Mouse (Mus musculus): ENCODE data around the gene Lhfp.
A peak's percentile ranks its signal among the peaks of the same experiment; 100 is the strongest.
"Not testable (repeated sequence)": the region's sequence is repeated elsewhere in the genome, so short reads cannot be mapped to it uniquely, and the experiment has no call there.

Gene Lhfp

DNA sequence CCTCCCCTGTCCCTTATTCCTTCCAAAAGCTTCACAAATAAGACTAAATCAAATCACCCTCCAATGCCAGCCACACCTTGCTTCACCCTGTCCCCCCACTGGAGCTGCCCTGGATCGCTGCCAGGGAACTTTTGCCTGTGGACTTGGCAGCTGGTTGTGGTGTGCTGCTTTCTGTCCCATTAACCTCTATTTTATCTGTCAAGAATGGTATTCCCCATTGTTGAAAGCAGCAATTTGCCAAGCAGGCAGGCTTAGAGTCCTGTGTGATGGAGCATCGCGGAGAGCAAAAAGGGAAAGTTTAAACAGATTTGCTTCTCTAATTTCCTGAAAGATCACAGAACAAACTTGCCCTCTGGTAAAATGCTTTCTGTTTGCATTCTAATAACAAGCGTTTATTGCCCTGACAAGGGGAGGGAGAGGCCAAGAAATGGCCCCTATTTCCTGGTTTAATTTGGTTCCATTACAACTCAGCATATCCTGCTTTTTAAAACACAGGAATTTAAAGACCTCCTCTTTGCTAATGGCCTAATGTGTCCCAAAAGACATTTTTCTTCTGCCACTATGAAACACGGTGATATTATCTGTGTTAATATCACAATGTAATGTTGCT is 212.0 kb downstream of the Lhfp start:
- no peak for DNase-seq (ENCODE audit: low read depth, low spot score)

DNA sequence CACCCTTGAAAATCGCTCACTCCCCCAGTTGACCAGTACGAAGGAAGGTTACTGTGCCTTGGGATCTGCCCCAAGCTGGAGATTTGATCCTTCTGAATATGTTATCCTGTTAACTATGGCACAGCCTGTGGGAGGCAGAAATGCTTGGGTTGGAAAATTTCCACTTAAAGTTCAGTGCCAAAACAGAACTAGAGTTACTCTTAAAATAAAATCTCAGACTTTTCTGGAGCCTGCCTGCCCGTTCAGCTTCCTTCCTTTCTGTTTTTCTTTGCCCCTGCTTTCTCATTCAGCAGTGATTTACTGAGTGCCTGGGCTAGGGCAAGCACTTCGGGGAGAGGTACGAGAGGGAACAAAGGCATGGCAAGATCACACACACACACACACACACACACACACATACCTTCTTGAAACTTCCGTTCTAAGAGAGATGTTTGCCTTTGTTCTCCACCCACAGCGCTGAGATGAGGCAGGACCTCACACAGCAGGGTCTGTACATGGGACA is 217.4 kb downstream of the Lhfp start:
- DNase-seq (ENCODE audit: low read depth, low spot score), result no peak

DNA sequence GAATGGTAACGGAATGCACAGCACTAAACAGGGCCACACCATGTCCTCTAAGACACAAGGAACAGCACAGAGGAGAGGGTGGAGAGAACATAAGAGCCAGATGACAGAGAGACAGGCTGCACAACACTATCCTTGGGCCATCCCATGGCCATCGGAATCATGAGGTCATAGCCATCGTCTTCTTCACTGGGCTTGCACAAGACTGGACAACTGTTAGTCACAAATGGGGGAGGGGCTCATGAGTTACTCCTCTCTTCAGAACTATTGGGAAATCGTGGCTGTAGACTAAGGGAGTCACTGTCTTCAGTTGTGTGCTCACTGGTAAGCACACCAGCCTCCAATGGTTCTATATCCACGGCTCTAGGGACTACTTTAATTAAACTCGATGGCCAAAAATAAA is 224.8 kb downstream of the Lhfp start:
- DNase-seq (ENCODE audit: low read depth, low spot score), result no peak

DNA sequence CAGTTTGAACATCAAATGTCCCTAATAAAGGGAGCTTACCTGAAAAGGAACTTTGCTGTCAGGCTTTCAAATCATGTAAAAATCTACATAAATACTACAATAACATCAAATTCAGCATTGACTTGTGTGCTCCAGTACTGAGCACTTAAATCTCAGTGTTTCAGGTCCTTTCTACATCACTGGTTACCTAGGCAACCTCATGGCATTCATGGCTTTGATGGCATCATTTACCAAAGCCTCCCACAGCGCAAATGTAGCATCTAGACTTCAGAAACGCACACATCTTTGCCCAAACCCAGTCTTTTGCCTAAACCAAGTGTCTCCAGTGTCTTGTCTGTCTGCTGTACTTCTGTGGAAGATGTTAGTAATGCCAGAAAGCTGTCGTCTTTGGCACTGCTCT is 225.7 kb downstream of the Lhfp start:
- DNase-seq (ENCODE audit: low read depth, low spot score), result no peak

DNA sequence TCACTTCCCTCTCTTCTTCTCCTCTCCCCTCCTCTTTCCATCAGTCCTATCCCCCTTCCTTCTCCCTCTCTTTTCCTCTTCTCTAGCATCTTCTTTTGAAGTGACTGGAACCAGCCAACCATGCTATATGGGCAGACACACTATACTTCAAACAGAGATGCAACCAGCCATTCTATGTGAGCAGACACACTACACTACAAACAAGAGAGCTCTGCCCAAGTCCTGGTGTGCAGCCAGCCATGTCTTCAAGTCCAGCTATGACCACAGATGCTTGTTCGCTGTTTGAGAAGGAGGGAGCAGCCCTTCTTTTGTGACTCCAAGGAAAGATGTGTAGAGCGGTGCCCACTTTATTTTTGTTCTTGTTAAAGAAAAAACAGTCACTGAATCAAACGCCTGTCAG is 231.9 kb downstream of the Lhfp start:
- no peak for DNase-seq (ENCODE audit: low read depth, low spot score)

DNA sequence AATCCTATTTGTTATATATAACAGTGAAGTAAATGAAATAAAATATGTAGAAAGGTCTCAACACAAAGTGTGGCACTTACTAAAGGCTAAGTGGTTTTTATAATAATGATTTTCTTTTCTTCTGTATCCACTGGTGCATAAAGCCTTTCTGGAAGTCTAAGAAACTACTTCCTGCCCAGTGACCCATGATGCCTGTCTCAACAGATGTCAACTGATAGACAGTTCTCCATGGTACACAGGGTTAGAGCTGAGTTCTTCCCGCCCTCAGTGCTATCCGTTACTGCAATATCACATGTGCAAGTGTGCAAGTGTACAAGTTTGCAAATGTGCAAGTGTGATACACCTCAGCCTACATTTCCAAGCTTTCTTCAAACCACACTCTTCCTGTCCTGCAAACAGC is 236.7 kb downstream of the Lhfp start:
- peak; percentile 6 for DNase-seq (ENCODE audit: low read depth, low spot score)

DNA sequence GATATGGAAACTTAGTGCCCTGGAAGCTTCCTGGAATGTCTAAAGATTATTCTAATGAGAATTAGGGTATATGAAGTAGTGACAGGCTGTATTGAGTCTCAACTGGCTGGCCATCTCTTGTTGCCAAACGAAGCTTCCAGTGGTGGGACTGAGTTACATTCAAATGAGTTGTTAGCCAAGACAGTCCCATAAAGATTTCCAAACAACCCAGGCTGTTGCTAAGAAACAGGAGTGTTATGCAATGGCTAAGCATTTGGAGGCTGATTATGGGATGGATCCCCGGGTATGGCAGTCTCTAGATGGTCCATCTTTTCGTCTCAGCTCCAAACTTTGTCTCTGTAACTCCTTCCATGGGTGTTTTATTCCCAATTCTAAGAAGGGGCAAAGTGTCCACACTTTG is 240.7 kb downstream of the Lhfp start:
- not testable (repeated sequence) for DNase-seq (ENCODE audit: low read depth, low spot score)

DNA sequence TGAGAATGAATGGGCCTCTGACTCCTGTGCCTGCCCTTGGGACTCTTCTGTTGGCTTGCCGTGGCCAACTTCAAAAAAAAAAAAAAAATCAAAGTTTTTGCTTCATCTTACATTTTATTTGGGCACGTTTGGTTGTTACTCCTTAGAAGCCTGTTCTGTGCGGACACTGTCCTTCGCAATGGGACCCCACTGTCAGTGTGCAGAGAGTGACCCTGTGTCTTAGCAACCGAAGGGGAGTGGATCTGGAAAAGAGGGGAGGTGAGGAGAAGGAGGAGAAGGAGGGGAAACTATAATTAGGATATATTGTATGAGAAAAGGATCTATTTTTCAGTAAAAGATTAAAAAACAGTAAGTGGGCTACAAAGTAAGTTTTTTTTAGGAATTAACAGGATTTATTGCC is 242.7 kb downstream of the Lhfp start:
- no peak for DNase-seq (ENCODE audit: low read depth, low spot score)

DNA sequence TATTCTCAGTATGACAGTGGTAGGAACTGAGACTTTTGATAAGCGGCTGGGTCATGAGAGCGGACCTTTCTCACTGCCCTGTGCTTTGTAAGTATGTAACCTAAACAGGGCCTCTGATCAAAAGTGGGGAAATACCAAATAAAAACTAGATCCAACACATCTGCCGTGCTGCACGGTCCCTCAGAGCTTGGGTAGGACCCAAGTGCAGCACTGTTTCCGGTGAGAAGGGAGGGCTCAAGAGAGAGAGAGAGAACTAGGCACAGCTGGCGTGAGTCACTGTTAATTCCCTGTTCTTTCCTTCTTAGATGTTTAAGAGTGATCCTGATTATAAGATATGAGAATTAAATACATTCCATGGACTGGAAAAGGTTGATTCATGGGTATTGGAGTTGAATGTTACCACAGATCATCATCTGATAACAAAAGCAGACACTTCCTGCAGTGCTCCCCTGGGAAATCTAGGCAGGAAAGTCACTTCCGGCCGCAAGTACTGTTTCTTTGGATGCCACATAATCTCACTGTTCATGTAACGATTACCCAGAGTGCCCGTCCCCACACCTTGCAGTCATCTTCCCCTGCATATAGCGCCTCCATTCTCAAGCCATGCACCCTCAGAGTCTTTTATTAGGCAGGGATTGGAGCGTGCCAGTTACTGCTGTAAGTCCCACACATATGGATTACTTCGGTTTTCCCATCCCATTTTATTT is 243.3 kb downstream of the Lhfp start:
- DNase-seq (ENCODE audit: low read depth, low spot score), result no peak

DNA sequence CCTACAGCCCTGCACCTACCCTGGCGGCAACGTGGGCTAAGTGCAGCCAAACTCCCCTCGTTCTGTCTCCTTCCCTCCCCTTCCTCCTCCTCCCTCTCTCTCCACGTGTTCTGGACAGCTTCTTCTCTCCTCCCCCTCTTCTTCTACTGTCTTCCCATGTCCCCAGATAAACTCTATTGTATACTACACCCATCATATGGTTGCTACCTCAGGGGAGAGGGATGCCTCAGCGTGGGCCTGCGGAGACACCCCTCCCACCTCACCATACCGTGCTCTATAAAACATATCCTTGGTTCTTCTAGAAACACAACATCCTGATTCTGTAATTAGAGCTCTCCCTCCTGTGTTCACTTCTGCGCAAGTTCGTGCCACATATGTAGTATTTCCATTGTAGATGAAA is 247.3 kb downstream of the Lhfp start:
- DNase-seq (ENCODE audit: low read depth, low spot score), result no peak

DNA sequence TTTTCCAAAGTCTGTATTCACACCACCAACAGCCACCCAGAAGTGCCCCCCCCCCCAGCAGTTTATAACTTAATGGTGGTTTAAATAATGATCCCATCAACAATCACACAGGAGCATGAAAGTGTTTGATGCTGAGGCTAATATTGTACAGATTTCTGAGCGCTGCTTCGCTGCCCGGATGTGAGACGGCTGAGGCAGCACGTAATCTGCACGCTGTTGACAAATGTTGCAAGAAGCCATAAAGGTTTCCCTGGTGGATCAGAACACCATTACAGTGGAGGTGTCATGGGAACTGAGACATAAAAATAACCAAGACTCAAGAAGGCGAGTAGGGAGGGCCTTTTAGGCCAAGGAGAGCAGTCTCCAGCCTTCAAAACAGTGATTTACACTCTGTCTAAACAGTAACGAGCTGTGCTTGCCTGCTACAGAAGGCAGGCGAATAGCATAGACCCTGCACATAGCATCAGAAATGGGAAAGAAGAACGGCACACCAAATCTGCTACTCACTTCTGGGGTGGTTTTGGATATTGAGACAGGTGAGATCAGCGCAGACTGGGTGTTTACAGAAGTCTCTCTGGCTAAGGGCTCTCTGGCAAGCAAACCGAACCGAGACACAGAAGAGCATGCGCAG is 248.4 kb downstream of the Lhfp start:
- no peak for DNase-seq (ENCODE audit: low read depth, low spot score)

DNA sequence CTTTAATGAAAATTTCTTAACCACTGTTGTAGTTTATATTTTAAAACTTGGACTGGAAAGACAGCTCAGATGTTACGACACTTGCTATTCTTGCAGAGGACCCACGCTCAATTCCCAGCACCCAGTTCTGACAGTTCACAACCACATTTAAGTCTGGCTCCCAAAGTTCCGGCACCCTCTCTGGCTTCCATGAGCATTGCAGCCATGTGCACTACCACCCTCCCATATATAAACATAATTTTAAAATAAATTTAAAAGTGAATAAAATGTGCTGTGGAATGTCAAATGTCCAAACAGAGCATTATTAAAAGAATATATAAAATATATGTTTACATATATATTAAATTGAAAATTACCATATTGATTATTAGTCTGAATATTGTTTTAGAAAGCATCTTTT is 249.9 kb downstream of the Lhfp start:
- no peak for DNase-seq (ENCODE audit: low read depth, low spot score)

DNA sequence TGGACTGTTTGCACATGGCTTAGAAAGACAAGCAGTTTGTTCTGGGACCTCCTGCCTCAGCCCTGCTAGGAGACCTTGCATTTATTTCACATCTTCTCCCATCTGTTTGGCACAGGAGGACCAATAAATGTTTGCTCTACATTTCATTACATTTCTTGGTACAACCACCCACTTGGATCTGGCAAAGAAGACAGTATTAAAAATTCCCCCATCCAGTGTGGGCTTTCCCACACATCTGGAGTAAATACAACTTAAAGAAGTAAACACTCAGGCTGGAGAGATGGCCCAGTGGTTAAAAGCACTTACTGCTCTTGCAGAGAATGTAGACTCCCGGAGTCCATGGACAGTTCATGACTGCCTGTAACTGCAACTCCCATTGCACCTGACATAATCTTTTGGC is 250.6 kb downstream of the Lhfp start:
- DNase-seq (ENCODE audit: low read depth, low spot score), result no peak

DNA sequence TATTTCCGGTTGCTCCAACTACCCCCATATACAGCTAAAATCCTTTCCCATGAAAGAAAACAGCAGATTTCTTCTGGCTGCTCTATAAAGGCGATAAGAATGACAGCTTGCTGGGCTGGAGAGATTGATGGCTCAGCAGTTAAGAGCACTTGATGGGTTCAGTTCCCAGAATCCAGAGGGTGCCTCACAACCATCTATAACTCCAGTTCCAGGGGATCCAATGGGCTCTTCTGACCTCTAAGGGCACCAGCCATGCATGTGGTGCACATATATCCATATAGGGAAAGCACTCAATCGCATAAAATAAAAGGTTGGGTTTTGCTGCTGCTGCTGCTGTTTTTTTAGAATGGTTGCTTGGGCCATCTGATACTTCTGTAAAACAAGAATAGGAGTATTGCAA is 251.1 kb downstream of the Lhfp start:
- DNase-seq (ENCODE audit: low read depth, low spot score), result no peak

DNA sequence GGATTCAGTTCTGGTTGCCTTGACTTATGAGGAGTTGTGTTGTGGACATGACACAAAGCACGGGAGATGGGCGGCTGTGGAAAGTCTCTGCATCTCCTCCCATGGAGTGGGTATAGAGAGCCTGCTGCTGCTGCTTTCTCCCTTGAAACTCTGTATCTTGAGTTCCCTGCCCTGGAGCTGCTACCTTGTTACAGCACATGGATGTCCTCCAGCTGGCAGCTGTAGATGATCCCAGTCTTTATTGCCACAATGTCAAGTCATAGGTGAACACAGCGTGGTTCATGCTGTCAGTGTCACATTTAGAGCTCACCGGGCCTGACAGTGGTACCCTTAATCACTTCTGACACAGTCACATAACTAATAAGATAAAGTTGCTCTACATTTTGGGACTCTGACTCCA is 251.7 kb downstream of the Lhfp start:
- no peak for DNase-seq (ENCODE audit: low read depth, low spot score)

DNA sequence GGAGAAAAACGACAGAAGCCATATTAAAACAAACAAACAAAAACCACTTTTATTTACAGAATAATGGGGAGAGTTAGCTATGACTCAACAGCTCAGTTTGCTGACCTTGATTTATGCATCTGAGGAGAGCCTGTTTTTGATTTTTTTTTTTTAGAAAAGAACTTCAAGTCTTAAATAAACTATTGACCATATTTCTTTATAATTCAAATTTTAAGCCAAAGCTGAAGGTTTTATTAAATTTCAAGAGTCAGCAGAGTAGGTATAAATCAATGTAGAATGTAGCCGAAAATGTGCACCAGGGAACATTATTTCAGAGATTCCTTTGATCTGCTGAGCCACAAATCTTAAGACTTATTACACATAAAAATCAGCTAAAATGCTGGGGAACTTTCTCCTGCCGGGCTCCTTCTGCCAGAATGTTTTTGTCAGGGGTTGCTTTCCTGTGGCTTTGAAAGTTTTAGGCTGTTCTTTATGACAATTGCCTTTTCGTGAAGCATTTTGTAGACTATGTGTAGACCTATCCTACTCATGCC is 252.6 kb downstream of the Lhfp start:
- no peak for DNase-seq (ENCODE audit: low read depth, low spot score)

DNA sequence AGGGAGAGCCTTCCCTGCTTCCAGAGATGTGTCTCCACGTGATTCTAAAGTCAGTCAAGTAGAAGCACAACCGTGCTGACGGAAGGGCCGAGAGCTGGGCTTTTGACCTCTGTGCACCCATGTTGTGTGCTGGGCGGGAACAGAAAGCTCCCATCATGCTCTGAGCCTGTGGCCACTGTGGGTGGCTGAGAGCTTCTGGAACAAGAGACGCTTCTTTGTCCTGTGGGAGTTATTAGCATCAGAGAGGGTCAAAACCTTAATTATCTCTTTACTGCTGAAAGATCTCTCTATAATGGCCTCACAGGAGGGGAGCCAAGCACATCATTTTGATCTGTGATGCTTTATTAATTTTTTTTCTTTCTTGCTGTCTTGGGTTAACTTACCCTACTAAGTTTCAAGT is 253.5 kb downstream of the Lhfp start:
- no peak for DNase-seq (ENCODE audit: low read depth, low spot score)

DNA sequence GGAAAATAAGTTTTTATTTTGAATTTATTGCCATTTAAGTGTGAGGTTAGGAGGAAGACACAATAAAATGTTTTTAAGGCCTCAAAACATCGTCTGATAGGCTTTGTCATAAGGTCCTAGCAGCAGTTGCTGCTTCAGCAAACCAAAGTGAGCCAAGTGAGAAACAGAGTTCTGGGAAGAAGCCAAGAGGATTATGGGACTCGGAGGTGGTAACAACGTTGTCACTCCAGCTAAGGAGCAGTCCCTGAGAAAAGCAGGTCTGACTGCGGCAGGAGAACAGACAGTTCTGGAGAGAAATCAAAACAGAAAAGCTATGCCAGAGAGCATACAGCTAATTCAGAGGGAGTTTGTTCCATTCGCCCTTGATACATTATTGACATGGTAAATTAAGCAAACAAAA is 260.5 kb downstream of the Lhfp start:
- no peak for DNase-seq (ENCODE audit: low read depth, low spot score)

DNA sequence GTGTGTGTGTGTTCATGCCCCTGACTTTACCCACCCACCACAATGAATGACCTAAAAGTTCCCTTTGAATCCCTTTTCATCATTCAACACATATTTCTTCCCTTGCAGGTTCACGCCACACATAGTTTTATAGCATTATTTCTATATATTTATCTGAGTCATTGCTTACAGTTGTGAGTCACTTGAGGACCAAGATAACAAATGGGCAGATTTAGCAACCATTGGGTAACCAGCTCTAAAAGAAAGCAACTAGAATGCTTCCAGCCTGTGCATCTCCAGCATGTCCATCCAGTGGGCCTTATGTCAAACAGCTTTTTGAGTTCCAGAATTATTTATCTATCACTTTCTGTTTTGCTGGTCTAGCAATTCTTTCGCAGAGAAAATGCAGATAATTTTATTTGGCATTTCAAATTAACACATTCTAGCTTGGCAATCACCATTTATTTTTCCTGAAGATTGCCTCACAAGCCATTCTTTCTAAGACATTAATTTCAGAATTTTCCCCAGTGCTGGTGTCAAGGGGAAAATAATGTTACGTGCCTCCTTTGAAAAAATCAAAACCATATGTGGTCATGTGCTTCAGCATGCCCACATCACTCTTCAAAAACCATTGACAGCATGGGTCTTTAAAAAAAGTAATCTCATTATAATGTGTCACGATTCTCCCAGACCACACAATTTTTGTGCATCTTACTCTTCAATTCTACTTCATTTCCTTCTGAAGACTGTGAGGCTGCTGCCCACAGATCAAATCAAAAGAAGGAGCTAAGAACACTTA is 263.0 kb downstream of the Lhfp start:
- no peak for DNase-seq (ENCODE audit: low read depth, low spot score)

DNA sequence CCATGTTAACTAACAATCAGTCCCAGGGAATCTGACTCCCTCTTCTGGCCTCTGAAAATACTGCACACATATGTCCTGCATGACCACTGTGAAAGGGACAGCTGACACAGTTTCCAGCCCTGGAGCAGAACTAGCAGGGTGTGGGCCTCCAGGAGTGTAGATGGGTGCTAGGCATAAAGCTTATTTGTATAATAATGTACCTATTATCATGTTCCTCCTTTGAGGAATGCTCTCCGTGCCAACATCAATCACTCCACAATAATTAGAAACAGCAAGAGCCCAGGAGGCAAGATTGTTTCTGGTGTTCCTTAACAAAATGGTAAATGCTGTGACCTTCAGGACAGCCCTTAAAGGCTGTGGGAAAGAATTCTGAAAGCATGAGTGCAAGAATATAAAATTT is 264.5 kb downstream of the Lhfp start:
- DNase-seq (ENCODE audit: low read depth, low spot score), result no peak

DNA sequence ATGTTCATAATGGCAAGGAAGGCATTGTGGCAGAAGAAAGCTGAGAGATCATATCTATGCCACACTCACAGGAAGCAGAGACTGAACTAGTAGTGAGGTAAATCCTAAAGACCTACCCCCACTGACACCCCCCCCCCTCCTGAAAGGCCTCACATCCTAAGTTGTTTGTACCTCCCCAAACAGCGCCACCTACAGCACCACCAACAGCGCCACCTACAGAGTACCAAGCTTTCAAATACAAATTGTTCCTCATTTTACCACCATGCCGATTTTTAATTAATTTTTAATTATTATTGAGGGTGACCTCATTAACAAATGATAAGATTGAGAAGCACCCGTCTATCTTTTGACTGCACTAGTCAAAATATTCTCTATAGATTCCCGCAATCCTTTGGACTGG is 267.3 kb downstream of the Lhfp start:
- DNase-seq (ENCODE audit: low read depth, low spot score), result peak; percentile 10

DNA sequence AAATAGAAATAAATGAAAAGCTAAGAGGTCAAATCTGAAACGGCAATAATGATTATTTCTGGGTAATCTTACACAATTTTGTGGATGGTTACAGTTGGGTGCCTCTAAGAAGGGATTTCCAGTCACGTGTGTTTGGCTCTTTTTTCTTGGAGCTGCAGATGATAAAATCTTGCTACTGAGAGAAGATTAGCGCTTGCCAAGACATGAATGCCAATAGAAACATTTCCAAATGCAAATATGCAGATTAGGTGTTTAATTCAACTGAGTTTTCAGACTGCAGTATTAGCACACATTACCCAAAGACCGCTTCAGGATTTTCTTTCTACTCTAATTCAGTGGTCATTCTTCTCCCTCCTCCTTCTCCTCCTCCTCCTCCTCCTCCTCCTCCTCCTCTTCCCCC is 268.8 kb downstream of the Lhfp start:
- DNase-seq (ENCODE audit: low read depth, low spot score), result no peak
